Mouse (Mus musculus) T-cell, adult 2 months (primary cell): ENCODE results near the gene Nrm.
A peak's percentile ranks its signal among the peaks of the same experiment; 100 is the strongest.

Experiments
- DNase-seq: peaks from one replicate; pipeline ENCODE4 v3.0.0; 2022; ENCODE audit warnings: low spot score

The Nrm gene

GRCm38 (mm10) chr17:35861198-35861857 is at the start of gene Nrm:
TSS of gene Nrm (plus strand) at chr17:35861318.
- peak; percentile 88 for DNase-seq

GRCm38 (mm10) chr17:35812307-35812706 is 48.8 kb upstream of the Nrm start:
- DNase-seq: no peak

- no peak for DNase-seq
These were observed 48.4 kb upstream of the Nrm start for GRCm38 (mm10) chr17:35812736-35813135.

GRCm38 (mm10) chr17:35813245-35813647 is 47.9 kb upstream of the Nrm start:
- no peak for DNase-seq

- peak; percentile 67 for DNase-seq
These were observed 47.5 kb upstream of the Nrm start for GRCm38 (mm10) chr17:35813653-35814052.

GRCm38 (mm10) chr17:35814678-35815077 is 46.4 kb upstream of the Nrm start:
- DNase-seq: no peak

- DNase-seq: no peak
These were observed 45.3 kb upstream of the Nrm start for GRCm38 (mm10) chr17:35815836-35816235.

- no peak for DNase-seq
These were observed 44.4 kb upstream of the Nrm start for GRCm38 (mm10) chr17:35816686-35817085.

GRCm38 (mm10) chr17:35817226-35817625 is 43.9 kb upstream of the Nrm start:
- no peak for DNase-seq

GRCm38 (mm10) chr17:35820111-35820510 is 41.0 kb upstream of the Nrm start:
- DNase-seq: no peak

- DNase-seq: peak; percentile 45
These were observed 39.4 kb upstream of the Nrm start, which contains the start of gene Ier3 for GRCm38 (mm10) chr17:35821439-35822430. TSS of gene Ier3 (plus strand) at chr17:35821684.

- DNase-seq: no peak
These were observed 38.6 kb upstream of the Nrm start for GRCm38 (mm10) chr17:35822564-35822963.

GRCm38 (mm10) chr17:35822964-35823937 is 37.9 kb upstream of the Nrm start, which contains the start of gene Flot1:
TSS of gene Flot1 (plus strand) at chr17:35823230.
- DNase-seq: peak; percentile 79

GRCm38 (mm10) chr17:35824402-35824801 is 36.7 kb upstream of the Nrm start:
- DNase-seq: no peak

- no peak for DNase-seq
These were observed 35.8 kb upstream of the Nrm start for GRCm38 (mm10) chr17:35825109-35825850.

GRCm38 (mm10) chr17:35829737-35830136 is 31.4 kb upstream of the Nrm start:
- peak; percentile 91 for DNase-seq

- DNase-seq: no peak
These were observed 28.5 kb upstream of the Nrm start for GRCm38 (mm10) chr17:35832400-35833238.

GRCm38 (mm10) chr17:35833239-35833751 is 27.8 kb upstream of the Nrm start:
- DNase-seq: no peak

- DNase-seq: no peak
These were observed 27.2 kb upstream of the Nrm start for GRCm38 (mm10) chr17:35833894-35834293.
